Mouse (Mus musculus): ENCODE measurements around the gene Hps5.

GRCm38 (mm10) chr7:46796206-46796679 lies 379 bp upstream of the Hps5 start:
- TF ChIP-seq EP300 (IDR thresholded peaks at IDR 0.05; ENCODE audit: low read depth): no peak
- no peak for TF ChIP-seq CTCF (IDR thresholded peaks at IDR 0.05; ENCODE audit: low read depth)

Data from heart, postnatal 0 days (tissue).